Mouse (Mus musculus): Measurements from ENCODE around the gene Trpc1. TPM values are rescaled to one million over a fixed set of nuclear protein-coding genes. Genes with fewer than 3 reads are reported as not detected.

Trpc1 gene
- polyA plus RNA-seq, 1 experiment from 2014 or later: 2.0 TPM

- ATAC-seq (replicated peaks; ENCODE audit: insufficient number of reproducible peaks, low FRiP score, low TSS enrichment, low read depth) (no peak), DNase-seq (ENCODE audit: low spot score) (no peak)
- Histone ChIP-seq H3K9ac (replicated peaks; ENCODE audit: low read length) (no peak overlapping the region), H3K4me1 (ENCODE audit: control insufficient read depth, insufficient read depth, low read length) (no peaks in the 10 kb centered on the region), H3K27ac (replicated peaks; ENCODE audit: low read depth, low read length) (no peak overlapping the region), H3K9me3 (replicated peaks; ENCODE audit: control insufficient read depth, low read length) (no peaks in the 10 kb centered on the region), H3K36me3 (replicated peaks; ENCODE audit: control insufficient read depth, insufficient read depth, low read depth, low read length) (no peaks in the 10 kb centered on the region), H3K4me3 (ENCODE audit: low read depth, low read length) (no peak overlapping the region), H3K27me3 (ENCODE audit: control insufficient read depth, insufficient read depth, low read length) (no peaks in the 10 kb centered on the region), H3K4me2 (ENCODE audit: low read depth, low read length) (no peak overlapping the region)
- WGBS: 90% methylated on average over 9 of the region's 9 CpGs
Measured at GRCm38 (mm10) chr9:95675064-95675699, 75.0 kb downstream of the Trpc1 start.

DNA sequence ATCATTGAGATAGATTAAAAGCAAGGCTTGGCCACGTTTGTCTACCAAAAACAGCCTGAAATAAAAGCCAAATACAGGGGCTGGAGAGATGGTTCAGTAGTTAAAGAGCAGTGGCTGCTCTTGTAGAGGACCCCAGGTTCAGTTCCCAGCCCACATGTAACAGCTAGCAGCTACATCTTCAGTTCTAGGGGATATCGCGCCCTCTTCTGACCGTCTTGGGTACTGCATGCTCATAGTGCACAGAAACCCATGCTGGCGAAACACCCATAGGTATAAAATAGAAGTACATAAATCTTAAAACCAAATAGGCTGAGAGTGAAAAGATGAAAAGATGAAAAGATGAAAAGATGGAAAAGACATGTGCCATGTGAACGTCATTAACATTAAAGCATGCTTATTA, 77.4 kb downstream of the Trpc1 start:
- Histone ChIP-seq H3K9ac (replicated peaks; ENCODE audit: low read length) (no peak overlapping the region), H3K27me3 (ENCODE audit: control insufficient read depth, insufficient read depth, low read length) (no peaks in the 10 kb centered on the region), H3K4me2 (ENCODE audit: low read depth, low read length) (no peak overlapping the region), H3K9me3 (replicated peaks; ENCODE audit: control insufficient read depth, low read length) (no peaks in the 10 kb centered on the region), H3K4me1 (ENCODE audit: control insufficient read depth, insufficient read depth, low read length) (no peaks in the 10 kb centered on the region), H3K36me3 (replicated peaks; ENCODE audit: control insufficient read depth, insufficient read depth, low read depth, low read length) (no peaks in the 10 kb centered on the region), H3K27ac (replicated peaks; ENCODE audit: low read depth, low read length) (no peak overlapping the region), H3K4me3 (ENCODE audit: low read depth, low read length) (no peak overlapping the region)
- WGBS: 83% methylated on average over 6 of the region's 6 CpGs
- ATAC-seq (replicated peaks; ENCODE audit: insufficient number of reproducible peaks, low FRiP score, low TSS enrichment, low read depth) (no peak), DNase-seq (ENCODE audit: low spot score) (no peak)

DNA sequence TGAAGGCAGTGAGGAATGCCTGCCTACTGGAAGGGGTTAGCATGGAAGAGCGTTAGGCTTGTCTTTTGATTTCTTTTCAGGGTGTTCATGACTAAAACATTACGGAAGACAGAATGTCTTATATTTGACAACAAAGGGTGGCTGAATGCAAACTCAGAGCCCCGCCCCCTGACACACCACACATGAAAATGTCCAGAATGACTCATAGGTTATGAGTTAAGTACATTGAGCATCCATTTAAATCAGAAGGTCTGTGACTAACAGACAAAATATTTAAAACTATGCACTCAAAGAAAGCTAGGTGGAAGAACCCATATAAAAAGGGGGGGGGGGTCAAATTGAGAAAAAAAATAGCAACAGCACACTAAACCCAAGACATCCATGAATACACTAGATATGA, 77.8 kb downstream of the Trpc1 start:
- Histone ChIP-seq H3K9ac (replicated peaks; ENCODE audit: low read length) (no peak overlapping the region), H3K36me3 (replicated peaks; ENCODE audit: control insufficient read depth, insufficient read depth, low read depth, low read length) (no peaks in the 10 kb centered on the region), H3K9me3 (replicated peaks; ENCODE audit: control insufficient read depth, low read length) (no peaks in the 10 kb centered on the region), H3K4me2 (ENCODE audit: low read depth, low read length) (no peak overlapping the region), H3K27me3 (ENCODE audit: control insufficient read depth, insufficient read depth, low read length) (no peaks in the 10 kb centered on the region), H3K4me3 (ENCODE audit: low read depth, low read length) (no peak overlapping the region), H3K27ac (replicated peaks; ENCODE audit: low read depth, low read length) (no peak overlapping the region), H3K4me1 (ENCODE audit: control insufficient read depth, insufficient read depth, low read length) (no peaks in the 10 kb centered on the region)
- WGBS: 94% methylated on average over 3 of the region's 3 CpGs
- DNase-seq (ENCODE audit: low spot score) (no peak), ATAC-seq (replicated peaks; ENCODE audit: insufficient number of reproducible peaks, low FRiP score, low TSS enrichment, low read depth) (no peak)

DNA sequence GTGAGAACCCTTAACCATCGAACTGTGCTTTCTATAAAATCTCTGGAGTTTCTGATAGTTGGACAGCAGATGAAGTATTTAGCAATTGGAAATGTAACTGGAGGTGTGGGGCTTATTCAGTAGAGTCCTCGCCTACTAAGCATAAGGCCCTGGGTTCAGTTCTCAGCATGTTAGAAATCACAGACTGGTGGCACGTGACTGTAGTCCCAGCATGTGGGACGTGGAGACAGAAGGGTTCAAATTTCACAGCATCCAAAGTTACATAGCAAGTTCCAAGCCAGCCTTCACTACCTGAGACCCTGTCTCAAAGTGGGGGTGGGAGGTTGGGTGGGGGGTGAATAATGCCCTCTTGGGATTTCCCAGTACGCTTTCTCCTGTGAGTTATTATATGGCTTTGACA, 81.9 kb downstream of the Trpc1 start:
- Histone ChIP-seq H3K27me3 (ENCODE audit: control insufficient read depth, insufficient read depth, low read length) (no peaks in the 10 kb centered on the region), H3K4me2 (ENCODE audit: low read depth, low read length) (no peak overlapping the region), H3K9me3 (replicated peaks; ENCODE audit: control insufficient read depth, low read length) (no peaks in the 10 kb centered on the region), H3K9ac (replicated peaks; ENCODE audit: low read length) (no peak overlapping the region), H3K36me3 (replicated peaks; ENCODE audit: control insufficient read depth, insufficient read depth, low read depth, low read length) (no peaks in the 10 kb centered on the region), H3K4me1 (ENCODE audit: control insufficient read depth, insufficient read depth, low read length) (no peaks in the 10 kb centered on the region), H3K4me3 (ENCODE audit: low read depth, low read length) (no peak overlapping the region), H3K27ac (replicated peaks; ENCODE audit: low read depth, low read length) (no peak overlapping the region)
- WGBS: 58% methylated on average over 5 of the region's 5 CpGs
- ATAC-seq (replicated peaks; ENCODE audit: insufficient number of reproducible peaks, low FRiP score, low TSS enrichment, low read depth): no peak
- no peak for DNase-seq (ENCODE audit: low spot score)

- DNase-seq (ENCODE audit: low spot score) (no peak), ATAC-seq (replicated peaks; ENCODE audit: insufficient number of reproducible peaks, low FRiP score, low TSS enrichment, low read depth) (no peak)
- Histone ChIP-seq H3K4me3 (ENCODE audit: low read depth, low read length) (no peak overlapping the region), H3K4me1 (ENCODE audit: control insufficient read depth, insufficient read depth, low read length) (no peaks in the 10 kb centered on the region), H3K27ac (replicated peaks; ENCODE audit: low read depth, low read length) (no peak overlapping the region), H3K36me3 (replicated peaks; ENCODE audit: control insufficient read depth, insufficient read depth, low read depth, low read length) (no peaks in the 10 kb centered on the region), H3K4me2 (ENCODE audit: low read depth, low read length) (no peak overlapping the region), H3K9ac (replicated peaks; ENCODE audit: low read length) (no peak overlapping the region), H3K27me3 (ENCODE audit: control insufficient read depth, insufficient read depth, low read length) (no peaks in the 10 kb centered on the region), H3K9me3 (replicated peaks; ENCODE audit: control insufficient read depth, low read length) (no peaks in the 10 kb centered on the region)
- WGBS: 42% methylated on average over 9 of the region's 9 CpGs
Measured at GRCm38 (mm10) chr9:95667836-95668235, 82.3 kb downstream of the Trpc1 start.

- 88% methylated on average over 6 of the region's 6 CpGs for WGBS
- Histone ChIP-seq H3K9me3 (replicated peaks; ENCODE audit: control insufficient read depth, low read length) (no peaks in the 10 kb centered on the region), H3K4me3 (ENCODE audit: low read depth, low read length) (no peak overlapping the region), H3K4me2 (ENCODE audit: low read depth, low read length) (no peak overlapping the region), H3K27ac (replicated peaks; ENCODE audit: low read depth, low read length) (no peak overlapping the region), H3K27me3 (ENCODE audit: control insufficient read depth, insufficient read depth, low read length) (no peaks in the 10 kb centered on the region), H3K4me1 (ENCODE audit: control insufficient read depth, insufficient read depth, low read length) (no peaks in the 10 kb centered on the region), H3K9ac (replicated peaks; ENCODE audit: low read length) (no peak overlapping the region), H3K36me3 (replicated peaks; ENCODE audit: control insufficient read depth, insufficient read depth, low read depth, low read length) (no peaks in the 10 kb centered on the region)
- DNase-seq (ENCODE audit: low spot score) (no peak), ATAC-seq (replicated peaks; ENCODE audit: insufficient number of reproducible peaks, low FRiP score, low TSS enrichment, low read depth) (no peak)
Measured at GRCm38 (mm10) chr9:95665835-95666234, 84.3 kb downstream of the Trpc1 start.

DNA sequence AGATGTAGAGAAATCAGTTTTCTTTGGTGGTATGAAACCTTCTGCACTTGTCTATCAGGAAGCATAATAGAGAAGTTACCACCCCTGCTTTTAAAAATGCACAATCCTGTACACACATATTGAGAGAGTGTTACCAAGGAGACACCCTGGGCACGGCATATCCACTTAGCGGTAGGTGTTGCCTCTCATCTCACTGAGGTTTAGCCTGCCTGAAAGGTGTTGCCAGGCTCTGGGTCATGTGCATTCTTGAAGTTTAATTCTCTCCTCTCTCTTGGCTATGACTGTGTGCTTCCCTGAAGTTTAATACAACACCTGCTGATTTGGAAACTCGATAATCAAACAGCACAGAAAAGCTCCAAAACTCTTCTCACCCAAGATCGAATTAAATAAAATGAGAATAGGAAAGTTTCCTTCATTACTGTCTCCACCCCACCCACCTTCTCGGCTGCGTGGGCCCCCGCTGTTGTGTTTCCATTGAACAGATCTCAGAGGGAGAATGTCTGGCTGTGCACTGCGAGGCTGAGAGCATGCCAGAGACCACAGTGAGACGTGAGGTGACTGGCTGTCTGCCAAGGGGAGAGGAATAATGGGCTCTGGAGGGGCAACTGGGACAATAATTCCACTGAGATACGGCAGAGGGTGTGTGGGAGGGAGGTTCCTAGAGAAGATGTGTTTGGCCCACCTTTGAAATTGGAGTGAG, 85.7 kb downstream of the Trpc1 start:
- no peaks in the 10 kb centered on the region for H3K36me3 ChIP-seq (replicated peaks; ENCODE audit: control insufficient read depth, insufficient read depth, low read depth, low read length)
- H3K9me3 ChIP-seq (replicated peaks; ENCODE audit: control insufficient read depth, low read length): no peaks in the 10 kb centered on the region
- no peak overlapping the region for H3K4me2 ChIP-seq (ENCODE audit: low read depth, low read length)
- no peaks in the 10 kb centered on the region for H3K27me3 ChIP-seq (ENCODE audit: control insufficient read depth, insufficient read depth, low read length)
- no peak overlapping the region for H3K27ac ChIP-seq (replicated peaks; ENCODE audit: low read depth, low read length)
- 75% methylated on average over 10 of the region's 10 CpGs for WGBS
- H3K4me1 ChIP-seq (ENCODE audit: control insufficient read depth, insufficient read depth, low read length): no peaks in the 10 kb centered on the region
- ATAC-seq (replicated peaks; ENCODE audit: insufficient number of reproducible peaks, low FRiP score, low TSS enrichment, low read depth) (no peak), DNase-seq (ENCODE audit: low spot score) (no peak)
- H3K9ac ChIP-seq (replicated peaks; ENCODE audit: low read length): no peak overlapping the region
- no peak overlapping the region for H3K4me3 ChIP-seq (ENCODE audit: low read depth, low read length)

- H3K4me2 ChIP-seq (ENCODE audit: low read depth, low read length): no peak overlapping the region
- no peak for DNase-seq (ENCODE audit: low spot score)
- ATAC-seq (replicated peaks; ENCODE audit: insufficient number of reproducible peaks, low FRiP score, low TSS enrichment, low read depth): no peak
- H3K9ac ChIP-seq (replicated peaks; ENCODE audit: low read length): no peak overlapping the region
- WGBS: 88% methylated on average over 2 of the region's 2 CpGs
- H3K27me3 ChIP-seq (ENCODE audit: control insufficient read depth, insufficient read depth, low read length): no peaks in the 10 kb centered on the region
- no peaks in the 10 kb centered on the region for H3K4me1 ChIP-seq (ENCODE audit: control insufficient read depth, insufficient read depth, low read length)
- H3K9me3 ChIP-seq (replicated peaks; ENCODE audit: control insufficient read depth, low read length): no peaks in the 10 kb centered on the region
- H3K36me3 ChIP-seq (replicated peaks; ENCODE audit: control insufficient read depth, insufficient read depth, low read depth, low read length): no peaks in the 10 kb centered on the region
- no peak overlapping the region for H3K27ac ChIP-seq (replicated peaks; ENCODE audit: low read depth, low read length)
- no peak overlapping the region for H3K4me3 ChIP-seq (ENCODE audit: low read depth, low read length)
Measured at GRCm38 (mm10) chr9:95657941-95658340, 92.2 kb downstream of the Trpc1 start.

Data from embryonic facial prominence, embryonic 11.5 days (tissue).